Mouse (Mus musculus) liver, embryonic 14.5 days (tissue): ENCODE data around the gene Zmynd19.

ENCODE experiments used
- CTCF ChIP-seq: IDR thresholded peaks from 2 replicates; pipeline ENCODE4 v1.5.1; 2016; ENCODE audit warnings: antibody characterized with exemption, low read depth, control low read depth
- EP300 ChIP-seq: IDR thresholded peaks from 2 replicates; pipeline ENCODE4 v1.6.1; 2016; ENCODE audit warnings: antibody characterized with exemption, low read depth

DNA sequence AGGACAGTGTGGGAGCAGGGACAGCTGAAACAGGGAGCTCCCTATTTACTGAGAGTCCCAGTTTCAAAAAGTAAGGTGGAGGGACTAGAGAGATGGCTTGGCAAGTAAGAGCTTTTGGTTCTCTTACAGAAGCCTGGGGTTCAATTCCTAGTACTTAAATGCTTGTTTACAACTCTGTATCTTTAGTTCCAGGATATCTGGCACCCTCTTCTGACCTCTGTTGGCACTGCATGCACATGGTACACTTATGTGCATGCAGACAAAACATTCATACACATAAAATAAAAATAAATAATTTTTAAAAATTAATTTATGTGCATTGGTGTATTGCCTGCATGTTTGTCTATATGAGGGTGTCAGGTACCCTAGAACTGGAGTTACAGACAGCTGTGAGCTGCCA lies 58.7 kb downstream of the Zmynd19 start:
- TF ChIP-seq CTCF (peak; percentile 48; the same call in 1 of the 2 replicates), EP300 (no peak)
